Mouse (Mus musculus): ENCODE results near the gene Krtap4-7.
"Not testable (repeated sequence)": the region's sequence is repeated elsewhere in the genome, so short reads cannot be mapped to it uniquely, and the experiment has no call there.

The Krtap4-7 gene

GRCm38 (mm10) chr11:99603208-99603607 is 40.7 kb downstream of the Krtap4-7 start, which contains the start of gene Gm11938:
TSS of gene Gm11938 (minus strand) at chr11:99603308.
- not testable (repeated sequence) for DNase-seq (ENCODE audit: low spot score in 2 of 2)

- not testable (repeated sequence) for DNase-seq (ENCODE audit: low spot score in 2 of 2)
These were observed 46.1 kb downstream of the Krtap4-7 start, which contains the start of gene Krtap9-3 for GRCm38 (mm10) chr11:99597742-99598141. TSS of gene Krtap9-3 (minus strand) at chr11:99598105.
